Mouse (Mus musculus) heart, postnatal 14 days (tissue): ENCODE data around the gene Sun2. TPM values are rescaled to one million over a fixed set of nuclear protein-coding genes. Genes with fewer than 3 reads are reported as not detected.
A peak's percentile ranks its signal among the peaks of the same experiment; 100 is the strongest.

ENCODE experiments used
- DNase-seq, 2 experiments: peaks; one replicate each; pipeline ENCODE4 v3.0.0; 2021 to 2022
- intact Hi-C: fragments of 180-260 bp; cut with DNase I; formaldehyde crosslinking; loops from one replicate; pipeline ENCODE4 v1.15.1; 2025
- total RNA-seq, 2 experiments: library from RNA; stranded (reverse); gene quantifications; 2 replicates each; pipeline ENCODE4 v1.2.3; 2021

Gene Sun2
- total RNA-seq, 2 experiments from 2014 or later = 70.6 to 73.4 TPM

DNA sequence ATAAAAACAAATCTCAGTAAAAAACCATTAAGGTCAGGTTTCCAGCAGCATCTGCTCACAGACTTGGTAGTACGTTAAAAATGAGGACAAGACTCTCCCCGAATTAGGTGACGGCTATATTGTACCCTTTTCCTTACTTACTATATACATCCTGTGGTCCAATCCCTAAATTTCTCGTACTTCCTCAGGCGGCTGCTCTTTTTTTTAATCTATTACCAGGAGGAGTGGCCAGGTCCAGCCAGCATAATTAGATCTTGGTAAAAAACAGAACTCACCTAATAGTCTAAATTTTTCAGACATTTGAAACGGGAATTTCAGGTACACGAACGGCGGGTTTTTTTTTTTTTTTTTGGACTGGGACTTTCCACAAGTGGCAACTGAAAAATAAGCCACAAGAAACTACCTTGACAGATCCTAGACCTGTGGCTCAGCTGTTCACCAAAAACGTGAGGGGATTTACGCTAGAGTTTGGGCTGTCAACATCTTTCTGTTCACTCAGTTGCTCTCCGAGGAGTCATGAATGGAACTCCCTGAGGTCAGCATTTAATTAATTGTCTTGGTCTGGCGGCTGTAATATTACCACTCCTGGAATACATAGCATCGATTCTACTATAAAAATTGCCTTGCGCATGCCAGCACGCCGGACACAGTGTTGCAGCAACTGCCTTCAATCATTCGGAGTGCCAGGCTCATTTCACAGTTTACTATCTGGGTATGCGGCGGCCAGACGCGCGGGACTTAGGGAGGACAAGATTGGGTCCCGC lies 52.5 kb downstream of the Sun2 start:
- intact Hi-C loops = loop anchor here (5.0 kb wide), 1 partner anchor 47 kb away; no protein-coding TSS in a partner anchor
- no peak for DNase-seq

DNA sequence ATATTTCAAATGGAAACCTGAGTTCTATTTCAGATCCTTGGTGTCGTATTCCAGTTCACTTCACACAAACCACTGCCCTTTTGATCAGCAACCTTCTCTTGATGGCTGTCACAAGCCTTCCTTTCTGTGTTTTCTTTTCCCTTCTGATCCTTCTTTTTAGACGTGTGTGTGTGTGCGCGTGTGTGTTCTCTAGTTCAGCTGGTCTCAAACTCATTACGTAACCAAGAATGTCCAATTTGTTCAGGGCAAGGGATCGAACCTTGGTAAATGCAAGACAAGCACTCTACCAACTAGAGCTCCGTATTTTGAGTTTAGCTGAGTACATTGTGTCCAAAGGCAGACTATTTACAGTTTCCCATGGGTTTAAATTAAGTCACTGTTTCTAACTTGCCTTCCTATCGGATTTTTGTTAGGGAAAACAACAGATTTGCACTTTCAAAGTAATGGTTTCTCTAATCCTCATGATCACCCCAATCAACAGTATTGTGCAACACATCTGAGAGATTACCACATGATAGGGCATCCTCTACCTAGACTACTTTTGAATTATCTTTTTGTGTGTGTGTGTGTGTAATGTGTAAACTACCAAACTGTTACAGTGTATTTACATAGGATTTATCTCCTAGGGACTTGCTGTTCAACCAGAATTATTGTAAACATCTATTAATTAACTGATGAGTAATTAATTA lies 53.9 kb downstream of the Sun2 start:
- intact Hi-C loops = no loop called here
- no peak for DNase-seq

DNA sequence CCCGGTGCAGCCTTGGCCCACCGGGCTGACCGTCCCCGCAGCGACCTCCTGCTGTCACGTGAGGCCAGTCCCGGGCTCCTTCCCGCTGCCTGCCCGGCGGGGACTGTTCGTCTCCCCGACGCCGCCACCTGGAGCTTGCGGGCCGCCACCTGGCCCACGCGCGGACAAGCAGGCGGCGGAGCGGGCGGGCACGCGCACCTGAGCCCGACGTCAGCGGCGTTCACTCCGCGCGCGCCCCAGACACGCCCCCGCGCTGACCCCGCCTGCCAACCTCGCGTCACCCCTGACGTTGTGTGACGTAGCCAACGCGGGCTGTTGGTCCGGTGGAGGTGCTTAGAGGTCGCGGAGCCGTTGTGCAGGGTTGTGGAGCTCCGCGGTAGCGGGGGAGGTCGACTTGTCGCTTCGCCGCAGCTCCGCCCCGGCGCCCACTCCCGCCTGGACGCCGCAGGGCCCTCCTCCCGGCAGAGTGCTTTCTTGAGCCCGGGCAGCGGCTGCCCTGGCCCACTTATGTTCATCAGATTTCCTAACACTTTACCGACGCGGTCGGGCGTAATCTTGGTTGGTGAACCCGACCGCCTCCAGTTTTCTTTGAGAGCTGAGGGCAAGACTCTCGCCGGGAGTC lies 54.6 kb downstream of the Sun2 start, which contains the start of gene Josd1:
Gene Josd1 (minus strand): TSS at position 274 of the 622 bp plus-strand sequence.
- DNase-seq = peak; percentile 98
- intact Hi-C loops = loop anchor here (2.0 kb wide), 1 partner anchor 17 kb away; the partner anchor contains the start of gene Tomm22

DNA sequence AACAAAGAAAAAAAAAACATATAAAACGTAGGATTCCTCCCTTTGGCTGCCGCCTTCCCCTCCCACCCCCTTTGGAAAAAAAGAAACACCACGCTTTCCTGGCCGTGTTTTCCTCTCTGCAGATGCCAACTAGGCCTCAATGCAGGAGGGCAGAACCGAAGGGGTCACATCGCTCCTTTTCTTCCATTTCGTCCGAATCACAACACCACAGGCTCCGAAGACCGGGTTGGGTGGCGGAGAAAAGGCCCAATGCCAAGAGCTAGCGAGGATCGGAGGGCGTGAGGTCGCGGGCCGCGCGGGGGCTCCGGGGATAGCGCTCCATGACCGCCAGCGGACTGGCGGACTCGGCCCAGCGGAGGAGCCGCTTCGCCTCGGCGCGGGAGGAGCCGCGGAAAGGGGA lies 55.2 kb downstream of the Sun2 start:
- DNase-seq = no peak
- intact Hi-C loops = loop anchor here (2.0 kb wide), 1 partner anchor 16 kb away; the partner anchor contains the start of gene Tomm22

DNA sequence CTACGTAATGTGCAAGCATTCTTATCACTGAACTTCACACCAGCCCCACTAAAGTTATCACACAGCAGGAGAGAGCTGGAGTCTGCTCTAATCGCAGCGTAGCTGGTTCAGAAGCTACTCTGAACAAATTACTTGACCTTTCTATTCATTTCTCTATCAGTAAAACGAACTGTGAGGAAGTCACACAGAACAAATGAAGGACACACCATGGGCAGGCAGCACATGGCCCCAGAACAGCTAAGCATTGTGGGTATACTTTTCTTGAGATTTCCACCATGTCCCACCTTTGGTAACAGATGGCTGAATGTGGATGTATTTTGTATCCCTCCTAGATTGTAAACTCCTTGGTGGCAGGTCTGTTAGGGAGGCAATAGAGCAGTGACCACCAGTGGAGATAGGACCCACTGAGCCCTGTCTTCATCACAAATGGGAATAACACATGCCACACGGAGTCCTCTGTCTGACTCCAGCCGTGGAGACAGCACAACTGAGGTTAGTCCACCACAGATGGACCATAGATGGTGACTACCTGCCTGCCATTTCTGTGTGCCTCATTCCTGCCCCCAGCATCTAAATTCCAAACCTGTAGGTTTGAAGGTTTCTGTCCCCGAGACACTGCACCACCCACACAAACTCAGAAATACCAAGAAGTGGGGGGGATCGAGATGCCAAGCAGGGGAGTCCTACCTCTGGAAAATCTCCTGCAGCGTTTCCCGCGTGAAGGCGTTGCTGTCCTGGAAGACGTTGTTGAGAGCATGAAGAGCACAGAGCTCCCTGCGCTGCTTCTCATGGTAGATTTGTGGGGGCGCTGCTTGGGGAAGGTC lies 56.1 kb downstream of the Sun2 start:
- no peak for DNase-seq
- intact Hi-C loops = loop anchor here (2.0 kb wide), 1 partner anchor 15 kb away; the partner anchor contains the start of gene Tomm22

DNA sequence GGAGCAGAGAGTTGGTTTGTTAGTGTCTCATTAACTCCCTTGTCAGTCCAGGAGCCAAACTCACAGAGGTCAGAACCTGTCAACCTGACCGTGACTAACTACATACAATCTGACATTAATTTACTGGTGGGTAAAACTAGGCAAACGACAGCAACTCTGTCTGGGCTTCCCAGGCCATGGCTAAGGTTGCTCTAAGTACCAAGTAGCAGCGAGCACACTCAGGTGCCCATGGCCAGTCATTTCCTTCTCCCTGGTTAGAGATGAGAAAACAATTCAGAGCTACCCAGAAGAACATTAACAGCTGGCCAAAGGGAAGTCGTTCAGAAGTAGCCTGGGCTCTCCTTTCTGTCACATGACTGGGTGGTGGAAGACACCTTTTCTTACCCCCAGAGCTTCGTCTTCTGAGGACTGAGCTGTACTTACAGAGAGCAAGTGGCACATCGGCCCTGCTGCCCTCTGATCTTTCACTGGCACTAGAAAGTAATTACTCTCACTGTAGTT lies 57.1 kb downstream of the Sun2 start:
- DNase-seq = no peak
- intact Hi-C loops = no loop called here

DNA sequence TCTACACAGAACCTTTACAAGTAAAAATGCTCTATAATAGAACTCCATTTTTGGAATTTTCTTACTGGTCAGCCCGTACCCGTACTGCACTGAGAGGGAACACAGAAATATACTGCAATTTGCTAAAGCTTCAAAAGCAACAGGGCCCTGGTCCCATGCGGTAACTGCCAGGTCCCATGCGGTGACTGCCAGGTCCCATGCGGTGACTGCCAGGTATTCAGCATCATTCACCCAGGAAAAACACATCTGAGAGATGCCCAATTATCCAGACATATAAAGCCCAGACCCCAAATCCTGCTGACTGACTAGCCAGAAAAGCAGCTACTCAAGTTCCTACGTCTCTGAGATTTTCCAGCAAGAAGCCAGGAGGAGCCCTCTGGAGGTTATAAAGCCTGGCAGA lies 57.7 kb downstream of the Sun2 start:
- DNase-seq = no peak
- intact Hi-C loops = no loop called here

DNA sequence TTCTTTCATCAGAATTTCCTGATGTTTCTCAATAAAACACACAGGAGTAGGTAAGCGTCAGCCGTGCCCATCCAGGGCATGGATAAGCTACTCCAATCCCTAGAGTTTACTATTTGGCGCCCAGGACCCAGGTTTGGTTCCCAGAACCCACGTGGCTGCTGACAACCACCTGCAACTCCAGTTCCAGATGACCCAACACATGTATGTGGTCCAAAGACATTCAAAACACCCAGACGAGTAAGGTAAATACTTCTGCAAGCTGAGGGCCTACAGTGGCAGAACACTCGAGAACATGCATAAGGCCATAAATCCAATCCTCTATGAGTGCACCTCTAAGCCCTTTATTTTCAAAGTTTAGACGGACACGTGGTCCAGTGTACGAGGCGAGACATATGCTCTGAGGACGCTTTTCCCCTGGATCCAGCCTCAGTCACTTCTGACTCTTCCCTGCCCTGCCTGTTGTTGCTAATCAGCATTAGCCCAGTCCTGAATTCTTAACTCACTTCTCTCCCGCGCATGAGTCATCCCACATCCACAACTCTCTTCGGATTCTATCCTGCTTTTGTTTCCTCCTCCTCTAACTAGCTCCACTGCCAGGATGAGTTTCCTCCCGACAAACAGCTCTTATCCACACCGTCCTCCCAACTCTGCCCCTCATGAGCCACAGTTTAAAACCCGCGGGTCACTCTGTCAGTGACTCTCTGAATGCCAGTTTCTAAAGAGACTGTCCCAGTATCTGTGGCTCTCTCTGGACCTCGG lies 58.5 kb downstream of the Sun2 start:
- intact Hi-C loops = no loop called here
- no peak for DNase-seq

DNA sequence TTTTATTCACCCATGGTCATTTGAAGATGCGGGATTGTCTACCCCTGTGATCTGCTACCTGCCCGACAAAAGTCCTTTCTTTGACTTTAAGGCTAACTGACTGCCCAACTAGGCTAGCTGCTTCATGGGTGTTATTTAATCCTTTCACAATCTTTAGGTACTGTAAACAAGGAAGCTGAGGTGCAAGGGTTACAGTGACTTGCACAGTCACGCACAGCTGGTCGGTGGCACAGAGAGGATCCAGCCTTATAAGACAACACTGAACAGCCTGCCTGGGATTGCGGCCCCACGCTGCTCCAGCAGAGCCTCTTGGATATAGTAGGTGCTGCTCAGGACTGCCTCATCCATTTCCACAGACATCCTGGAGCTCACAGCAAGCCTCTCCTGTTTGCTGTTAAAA lies 59.2 kb downstream of the Sun2 start:
- DNase-seq = no peak
- intact Hi-C loops = no loop called here

DNA sequence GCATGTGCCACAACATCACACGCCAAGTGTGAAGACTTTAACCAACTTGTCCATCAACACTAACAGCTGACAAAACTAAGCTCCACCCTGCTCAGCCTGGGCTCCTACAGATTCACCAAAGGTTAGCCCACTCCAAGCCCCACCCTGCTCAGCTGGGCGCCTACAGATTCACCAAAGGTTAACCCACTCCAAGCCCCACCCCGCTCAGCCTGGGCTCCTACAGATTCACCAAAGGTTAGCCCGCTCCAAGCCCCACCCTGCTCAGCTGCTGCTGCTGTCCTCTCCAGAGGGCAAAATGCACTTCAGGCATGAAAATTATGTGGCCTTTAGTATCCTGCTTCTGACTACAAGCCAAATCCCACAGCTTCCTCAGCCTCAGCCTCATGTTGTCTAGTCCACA lies 60.4 kb downstream of the Sun2 start:
- no peak for DNase-seq
- intact Hi-C loops = no loop called here

DNA sequence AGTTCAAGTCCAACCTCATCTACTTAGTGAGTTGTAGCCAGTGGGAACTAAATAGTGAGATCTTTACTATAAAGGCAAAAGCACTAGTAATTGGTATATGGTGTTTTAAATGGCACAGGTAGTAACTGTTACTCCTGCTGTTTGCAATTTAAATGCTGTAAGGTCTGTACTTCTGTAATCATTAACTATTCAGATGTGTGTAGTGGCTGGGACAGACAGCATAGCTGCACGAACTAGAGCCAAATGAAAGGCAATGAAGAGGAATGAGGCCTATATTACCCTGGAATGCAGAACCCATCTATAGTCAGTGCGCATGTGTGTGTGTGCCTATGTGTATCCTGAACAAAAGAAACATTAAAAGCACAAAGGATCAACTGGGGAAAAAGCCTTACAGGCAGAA lies 64.4 kb downstream of the Sun2 start:
- intact Hi-C loops = no loop called here
- DNase-seq = no peak

Other genes starting within 250 kb of the Sun2 start
- gene Kcnj4, start 237.3 kb downstream of the Sun2 start, total RNA-seq = under 1 TPM; 0.10 to 0.33 TPM
- gene Kdelr3, start 226.1 kb downstream of the Sun2 start, total RNA-seq = 10 to 100 TPM; 13.0 to 13.5 TPM
- 100 to 1,000 TPM; 156 to 161 TPM for gene Ddx17, start 195.8 kb downstream of the Sun2 start, total RNA-seq
- gene Dmc1, start 137.4 kb downstream of the Sun2 start, total RNA-seq = under 1 TPM in 1 of 2 experiments, not detected in 1; 0.73 TPM
- 1 to 10 TPM; 1.4 to 2.1 TPM for gene Fam227a, start 83.6 kb downstream of the Sun2 start, total RNA-seq
- gene Cby1, start 83.3 kb downstream of the Sun2 start, total RNA-seq = 10 to 100 TPM; 24.7 to 24.9 TPM
- 100 to 1,000 TPM; 109 to 139 TPM for gene Tomm22, start 71.7 kb downstream of the Sun2 start, total RNA-seq
- 10 to 100 TPM; 28.1 to 30.9 TPM for gene Josd1, start 54.6 kb downstream of the Sun2 start, total RNA-seq
- 10 to 100 TPM; 30.3 to 33.2 TPM for gene Gtpbp1, start 51.7 kb downstream of the Sun2 start, total RNA-seq
- 10 to 100 TPM; 21.6 to 22.2 TPM for gene Dnal4, start 35.3 kb upstream of the Sun2 start, total RNA-seq
- gene Nptxr, start 62.2 kb upstream of the Sun2 start, total RNA-seq = 1 to 10 TPM; 2.1 to 2.6 TPM
- gene Npcd, start 91.7 kb upstream of the Sun2 start, total RNA-seq = under 1 TPM in 1 of 2 experiments, not detected in 1; 0.31 TPM
- gene Cbx6, start 92.2 kb upstream of the Sun2 start, total RNA-seq = 10 to 100 TPM; 35.4 to 36.8 TPM
- 10 to 100 TPM; 13.0 to 14.4 TPM for gene Apobec3, start 149.1 kb upstream of the Sun2 start, total RNA-seq
- 1 to 10 TPM; 3.6 to 7.8 TPM for gene Cbx7, start 228.6 kb upstream of the Sun2 start, total RNA-seq